ENCODE assay signal across 15 mouse cellular contexts in the genomic region with DNA sequence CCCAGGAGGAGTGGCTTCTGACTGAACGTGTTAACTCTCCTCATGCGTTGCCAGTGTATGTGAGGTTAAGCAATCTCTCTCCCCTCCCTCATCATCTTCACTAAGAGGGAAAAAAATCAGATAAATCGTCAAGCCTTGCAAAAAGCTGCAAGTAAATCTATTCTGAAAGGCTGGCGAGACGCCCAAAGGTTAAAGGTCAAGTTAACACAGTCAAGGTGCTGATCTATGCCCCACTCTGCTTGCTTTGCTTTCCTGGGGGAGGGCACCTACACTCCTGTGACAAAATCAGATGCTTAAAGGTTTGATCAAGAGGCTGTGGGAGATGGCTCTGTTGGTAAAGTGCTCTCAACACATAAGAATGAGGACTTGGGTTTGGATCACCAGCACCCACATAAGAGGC. TPM values are rescaled to one million over a fixed set of nuclear protein-coding genes. Genes with fewer than 3 reads are reported as not detected.
DNase-seq lines count a peak whose midpoint lies in the region; ATAC-seq lines count a peak whose summit lies in the region.
"Had no signal": no experiment of that assay in that cellular context is flagged by ENCODE, and none has a peak within 500 bp of the region (broad histone marks: within the 10 kb centered on the region; RNA-seq: fewer than 3 reads in every experiment).

No protein-coding gene starts in this region.

- peaks cover 40% of the 10 kb centered on the region for H3K4me1 ChIP-seq in kidney, embryonic 15.5 days
- 0 out of 2 replicates have a peak, but pooled peaks cover 7% of the 10 kb centered on the region for H3K4me1 ChIP-seq in midbrain, embryonic 14.5 days (ENCODE audit: control insufficient read depth, insufficient read depth, low read length)
- H3K4me1 ChIP-seq in midbrain, embryonic 16.5 days (ENCODE audit: control insufficient read depth, insufficient read depth, low read length): peaks cover 8% of the 10 kb centered on the region
- peaks cover 18% of the 10 kb centered on the region for H3K4me1 ChIP-seq in liver, embryonic 16.5 days (ENCODE audit: control insufficient read depth, low read depth, low read length)

- no peak overlapping the region for H3K4me3 ChIP-seq in kidney, embryonic 15.5 days (replicated peaks)
- no peak overlapping the region for H3K4me3 ChIP-seq in midbrain, embryonic 14.5 days (replicated peaks; ENCODE audit: low read depth, low read length)
- no peak overlapping the region for H3K4me3 ChIP-seq in midbrain, embryonic 16.5 days (ENCODE audit: low read depth, low read length)
- no peak overlapping the region for H3K4me3 ChIP-seq in liver, embryonic 16.5 days (ENCODE audit: low read depth, low read length)
- H3K4me3 ChIP-seq: forebrain, embryonic 15.5 days; heart, embryonic 15.5 days; hindbrain, embryonic 12.5 days had no signal

- H3K27me3 ChIP-seq in kidney, embryonic 15.5 days: no peaks in the 10 kb centered on the region
- no peaks in the 10 kb centered on the region for H3K27me3 ChIP-seq in midbrain, embryonic 14.5 days (ENCODE audit: control insufficient read depth, insufficient read depth, low read length)
- no peaks in the 10 kb centered on the region for H3K27me3 ChIP-seq in midbrain, embryonic 16.5 days (ENCODE audit: control insufficient read depth, insufficient read depth, low read depth, low read length)
- no peaks in the 10 kb centered on the region for H3K27me3 ChIP-seq in liver, embryonic 16.5 days (ENCODE audit: control insufficient read depth, insufficient read depth, low read depth, low read length)
- H3K27me3 ChIP-seq: forebrain, embryonic 15.5 days; heart, embryonic 15.5 days; hindbrain, embryonic 12.5 days had no signal

- no peak for ATAC-seq in kidney, embryonic 15.5 days (replicated peaks; ENCODE audit: low FRiP score)
- ATAC-seq in midbrain, embryonic 14.5 days (ENCODE audit: low FRiP score, low TSS enrichment): no peak
- no peak for ATAC-seq in midbrain, embryonic 16.5 days
- ATAC-seq in liver, embryonic 16.5 days (ENCODE audit: low read depth): peak; percentile 46
- ATAC-seq: intestine, embryonic 16.5 days had no signal

- no peak overlapping the region for H3K9ac ChIP-seq in kidney, embryonic 15.5 days
- no peak overlapping the region for H3K9ac ChIP-seq in midbrain, embryonic 14.5 days (replicated peaks; ENCODE audit: low read length)
- H3K9ac ChIP-seq in midbrain, embryonic 16.5 days (ENCODE audit: low read depth, low read length): no peak overlapping the region
- no peak overlapping the region for H3K9ac ChIP-seq in liver, embryonic 16.5 days (ENCODE audit: low read depth, low read length)
- H3K9ac ChIP-seq: forebrain, embryonic 15.5 days; heart, embryonic 15.5 days; hindbrain, embryonic 12.5 days had no signal

- DNase-seq in kidney, adult 11 months: peak; percentile 73
- no peak for DNase-seq in midbrain, embryonic 14.5 days
- peak; percentile 81 to 87 for DNase-seq in kidney, adult 8-10 months
- DNase-seq in layer of hippocampus, postnatal 10 days (ENCODE audit: low spot score in 2 of 2): no peak
- DNase-seq: embryo, embryonic 11 days; heart, adult 18-20 months; lung, postnatal 4 days had no signal

- no peaks in the 10 kb centered on the region for H3K9me3 ChIP-seq in kidney, embryonic 15.5 days (replicated peaks)
- no peaks in the 10 kb centered on the region for H3K9me3 ChIP-seq in midbrain, embryonic 14.5 days (ENCODE audit: control insufficient read depth, low read length)
- H3K9me3 ChIP-seq in midbrain, embryonic 16.5 days (replicated peaks; ENCODE audit: control insufficient read depth, low read length, poor library complexity, severe bottlenecking): no peaks in the 10 kb centered on the region
- H3K9me3 ChIP-seq in liver, embryonic 16.5 days (replicated peaks; ENCODE audit: control insufficient read depth, low read length): no peaks in the 10 kb centered on the region
- H3K9me3 ChIP-seq: forebrain, embryonic 15.5 days; heart, embryonic 15.5 days; hindbrain, embryonic 12.5 days had no signal

- WGBS in kidney, embryonic 15.5 days: 44% methylated on average over 5 of the region's 5 CpGs
- WGBS in midbrain, embryonic 14.5 days: 75% methylated on average over 5 of the region's 5 CpGs
- WGBS in midbrain, embryonic 16.5 days: 73% methylated on average over 5 of the region's 5 CpGs
- 51% methylated on average over 5 of the region's 5 CpGs for WGBS in liver, embryonic 16.5 days (ENCODE audit: insufficient replicate concordance)

- H3K27ac ChIP-seq in kidney, embryonic 15.5 days: no peak overlapping the region
- peak overlapping the region; percentile 69 for H3K27ac ChIP-seq in midbrain, embryonic 14.5 days (replicated peaks; ENCODE audit: low read depth, low read length)
- no peak overlapping the region for H3K27ac ChIP-seq in midbrain, embryonic 16.5 days (ENCODE audit: low read length)
- H3K27ac ChIP-seq in liver, embryonic 16.5 days (ENCODE audit: low read length): no peak overlapping the region; the same call in 1 of the 2 replicates
- H3K27ac ChIP-seq: stomach, postnatal 0 days had no signal

- H3K4me2 ChIP-seq in kidney, embryonic 15.5 days: no peak overlapping the region
- no peak overlapping the region for H3K4me2 ChIP-seq in midbrain, embryonic 14.5 days (ENCODE audit: low read length)
- no peak overlapping the region for H3K4me2 ChIP-seq in midbrain, embryonic 16.5 days (ENCODE audit: low read length)
- no peak overlapping the region for H3K4me2 ChIP-seq in liver, embryonic 16.5 days (ENCODE audit: low read depth, low read length)
- H3K4me2 ChIP-seq: forebrain, embryonic 15.5 days; heart, embryonic 15.5 days; hindbrain, embryonic 12.5 days had no signal

- H3K36me3 ChIP-seq in kidney, embryonic 15.5 days: no peaks in the 10 kb centered on the region
- H3K36me3 ChIP-seq in midbrain, embryonic 14.5 days (ENCODE audit: control insufficient read depth, insufficient read depth, low read length): no peaks in the 10 kb centered on the region
- no peaks in the 10 kb centered on the region for H3K36me3 ChIP-seq in midbrain, embryonic 16.5 days (ENCODE audit: control insufficient read depth, insufficient read depth, low read length)
- no peaks in the 10 kb centered on the region for H3K36me3 ChIP-seq in liver, embryonic 16.5 days (ENCODE audit: control insufficient read depth, insufficient read depth)
- H3K36me3 ChIP-seq: forebrain, embryonic 15.5 days; heart, embryonic 15.5 days; hindbrain, embryonic 12.5 days had no signal

RNA-seq across cellular contexts. Expression of gene Jmjd1c, which starts 51.6 kb away (rescaled TPM):
- 38.0 and 42.6 TPM in 2 replicates for polyA plus RNA-seq in kidney, embryonic 15.5 days (2015; fragmentation: Nextera tagmentation; extraction: Ambion mirVana)
- polyA plus RNA-seq in midbrain, embryonic 14.5 days (2014; fragmentation: Nextera tagmentation; extraction: Ambion mirVana): 54.4 and 56.4 TPM in 2 replicates
- 41.7 and 42.3 TPM in 2 replicates for polyA plus RNA-seq in midbrain, embryonic 16.5 days (2015; fragmentation: Nextera tagmentation; extraction: Ambion mirVana)
- polyA plus RNA-seq in liver, embryonic 16.5 days (2015; fragmentation: Nextera tagmentation; extraction: Ambion mirVana): 9.8 and 10.9 TPM in 2 replicates
- total RNA-seq in layer of hippocampus, postnatal 10 days (2021): 100 to 1,000 TPM in 1 of 2 experiments, 10 to 100 TPM in 1; 99.4 to 116 TPM

RNA-seq across cellular contexts. Expression of gene Reep3, which starts 52.4 kb away (rescaled TPM):
- polyA plus RNA-seq in kidney, embryonic 15.5 days (2015; fragmentation: Nextera tagmentation; extraction: Ambion mirVana): 47.0 and 49.1 TPM in 2 replicates
- 30.5 and 35.5 TPM in 2 replicates for polyA plus RNA-seq in midbrain, embryonic 14.5 days (2014; fragmentation: Nextera tagmentation; extraction: Ambion mirVana)
- polyA plus RNA-seq in midbrain, embryonic 16.5 days (2015; fragmentation: Nextera tagmentation; extraction: Ambion mirVana): 28.2 and 28.6 TPM in 2 replicates
- 9.0 and 10.0 TPM in 2 replicates for polyA plus RNA-seq in liver, embryonic 16.5 days (2015; fragmentation: Nextera tagmentation; extraction: Ambion mirVana)
- 10 to 100 TPM; 31.6 to 33.9 TPM for total RNA-seq in layer of hippocampus, postnatal 10 days (2021)

Comparison
In these comparisons a context has a peak if more than half of its experiments do, and no peak if none do; other contexts are left out.
1. DNase-seq: peak in kidney, adult 11 months (single experiment) and kidney, adult 8-10 months (2 of 2); none in midbrain, embryonic 14.5 days (single experiment) and layer of hippocampus, postnatal 10 days (0 of 2).